Mouse (Mus musculus) bone marrow macrophage, adult 2 months (primary cell): ENCODE data around the gene Lcor. TPM values are rescaled to one million over a fixed set of nuclear protein-coding genes. Genes with fewer than 3 reads are reported as not detected.

Source experiments
- H3K27ac ChIP-seq: 2 replicates; pipeline ENCODE4 v1.5.1; 2012; ENCODE audit warnings: low read depth, low read length; ENCODE audit not compliant: insufficient read depth
- H3K4me1 ChIP-seq: 2 replicates; pipeline ENCODE4 v1.6.1; 2012; ENCODE audit warnings: low read length; ENCODE audit not compliant: control insufficient read depth, insufficient read depth
- H3K4me3 ChIP-seq: 2 replicates; pipeline ENCODE4 v1.5.1; 2012; ENCODE audit warnings: mild to moderate bottlenecking, low read length, moderate library complexity; ENCODE audit not compliant: insufficient read depth
- CTCF ChIP-seq: IDR thresholded peaks from 2 replicates; pipeline ENCODE4 v1.5.1; 2012; ENCODE audit warnings: low read depth, mild to moderate bottlenecking, low read length, moderate library complexity
- POLR2A ChIP-seq: IDR thresholded peaks from 2 replicates; pipeline ENCODE4 v1.6.1; 2012; ENCODE audit warnings: mild to moderate bottlenecking, low read depth, low read length, borderline replicate concordance
- polyA plus RNA-seq: library from polyadenylated mRNA; stranded (reverse); fragments of >200 nt; gene quantifications from 2 replicates; pipeline ENCODE4 v1.2.4, GENCODE M21; 2012; ENCODE audit not compliant: missing spikeins, insufficient read depth, insufficient read length

Gene Lcor
- polyA plus RNA-seq, 1 experiment: 8.9 TPM

GRCm38 (mm10) chr19:41558891-41559486, 76.6 kb downstream of the Lcor start:
- no peaks in the 10 kb centered on the region for H3K4me1 ChIP-seq
- no peak overlapping the region for H3K4me3 ChIP-seq
- TF ChIP-seq POLR2A (no peak), CTCF (no peak)
- H3K27ac ChIP-seq: no peak overlapping the region

GRCm38 (mm10) chr19:41560856-41561255, 78.4 kb downstream of the Lcor start:
- H3K4me1 ChIP-seq: no peaks in the 10 kb centered on the region
- H3K4me3 ChIP-seq: no peak overlapping the region
- TF ChIP-seq CTCF (no peak), POLR2A (no peak)
- no peak overlapping the region for H3K27ac ChIP-seq

- TF ChIP-seq CTCF (no peak), POLR2A (no peak)
- H3K27ac ChIP-seq: no peak overlapping the region
These were observed 86.4 kb downstream of the Lcor start for GRCm38 (mm10) chr19:41568791-41569190.

GRCm38 (mm10) chr19:41573700-41574099, 91.3 kb downstream of the Lcor start:
- H3K4me1 ChIP-seq: peaks cover 2% of the 10 kb centered on the region; the same call in 1 of the 2 replicates
- TF ChIP-seq POLR2A: no peak
- TF ChIP-seq CTCF: no peak
- no peak overlapping the region for H3K4me3 ChIP-seq
- no peak overlapping the region for H3K27ac ChIP-seq

More at GRCm38 (mm10) chr19:41568791-41569190, 86.4 kb downstream of the Lcor start:
- Histone ChIP-seq H3K4me1 (peaks cover 6% of the 10 kb centered on the region; the same call in 1 of the 2 replicates), H3K4me3 (no peak overlapping the region)

GRCm38 (mm10) chr19:41577576-41577975, 95.1 kb downstream of the Lcor start:
- Histone ChIP-seq H3K4me1 (peaks cover 4% of the 10 kb centered on the region; the same call in 1 of the 2 replicates), H3K27ac (no peak overlapping the region), H3K4me3 (no peak overlapping the region)
- TF ChIP-seq CTCF: no peak
- TF ChIP-seq POLR2A: no peak

GRCm38 (mm10) chr19:41579311-41579920, 97.0 kb downstream of the Lcor start:
- H3K27ac ChIP-seq: no peak overlapping the region
- peaks cover 4% of the 10 kb centered on the region; the same call in 1 of the 2 replicates for H3K4me1 ChIP-seq

GRCm38 (mm10) chr19:41581706-41582420, 99.4 kb downstream of the Lcor start, which contains the start of gene Gm340:
TSS of gene Gm340 (plus strand) at chr19:41582370.
- TF ChIP-seq CTCF: no peak
- no peak for TF ChIP-seq POLR2A
- H3K4me1 ChIP-seq: peaks cover 4% of the 10 kb centered on the region; the same call in 1 of the 2 replicates

More at GRCm38 (mm10) chr19:41579311-41579920, 97.0 kb downstream of the Lcor start:
- TF ChIP-seq CTCF (no peak), POLR2A (no peak)
- no peak overlapping the region for H3K4me3 ChIP-seq

GRCm38 (mm10) chr19:41582918-41583514, 100.6 kb downstream of the Lcor start:
- Histone ChIP-seq H3K4me3 (no peak overlapping the region), H3K27ac (no peak overlapping the region), H3K4me1 (peaks cover 4% of the 10 kb centered on the region; the same call in 1 of the 2 replicates)
- TF ChIP-seq CTCF (no peak), POLR2A (no peak)

More at GRCm38 (mm10) chr19:41581706-41582420, 99.4 kb downstream of the Lcor start, which contains the start of gene Gm340:
- no peak within 1 kb of the TSS for H3K27ac ChIP-seq
- no peak within 1 kb of the TSS for H3K4me3 ChIP-seq

- no peaks in the 10 kb centered on the region for H3K4me1 ChIP-seq
- TF ChIP-seq CTCF (no peak), POLR2A (no peak)
- no peak overlapping the region for H3K27ac ChIP-seq
- H3K4me3 ChIP-seq: no peak overlapping the region
These were observed 104.3 kb downstream of the Lcor start for GRCm38 (mm10) chr19:41586752-41587151.
